Mouse (Mus musculus) G1E (cell line): ENCODE measurements around the gene Naa35.

Source experiments
- CTCF ChIP-seq: IDR thresholded peaks from 2 replicates; pipeline ENCODE4 v1.5.1; 2012; ENCODE audit warnings: low read depth, low read length, inconsistent platforms, mixed read lengths
- TAL1 ChIP-seq: conservative IDR thresholded peaks from 2 replicates; pipeline ENCODE4 v1.6.1; 2012; ENCODE audit warnings: low read depth, low read length, inconsistent platforms, mixed read lengths

- TF ChIP-seq CTCF, result no peak
- TF ChIP-seq TAL1, result no peak
Observed at GRCm38 (mm10) chr13:59610437-59610836, 25.4 kb downstream of the Naa35 start.
